Mouse (Mus musculus): Measurements from ENCODE around the gene Arid4a. TPM values are rescaled to one million over a fixed set of nuclear protein-coding genes. Genes with fewer than 3 reads are reported as not detected.
A peak's percentile ranks its signal among the peaks of the same experiment; 100 is the strongest.

Arid4a gene
- polyA plus RNA-seq, 1 experiment from 2014 or later = 29.5 TPM

DNA sequence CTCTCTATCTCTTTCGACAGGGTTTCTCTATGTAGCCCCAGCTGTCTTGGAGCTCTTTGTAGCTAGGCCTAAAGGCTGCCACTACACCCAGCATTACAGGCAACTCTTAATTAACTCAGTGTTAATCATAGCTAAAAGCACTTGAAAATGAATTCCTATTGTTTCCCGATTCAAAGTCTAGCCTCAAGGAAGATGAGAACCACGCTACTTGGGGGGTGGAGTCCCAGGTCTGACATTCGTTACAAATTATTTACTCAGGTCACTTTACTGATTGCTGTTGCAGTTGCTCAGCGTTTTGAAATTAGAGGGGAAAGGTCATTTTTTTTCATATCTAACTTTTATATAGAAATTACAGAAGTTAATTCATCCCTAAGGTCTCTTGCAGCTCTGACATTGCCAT is 119.8 kb downstream of the Arid4a start:
- 30% methylated on average over 5 of the region's 5 CpGs for WGBS
- Histone ChIP-seq H3K4me2 (ENCODE audit: low read length) (peak overlapping the region; percentile 73), H3K4me3 (ENCODE audit: control insufficient read depth in 1 of 2, insufficient read depth in 1 of 2, low read depth in 1 of 2, low read length in 2 of 2) (peak overlapping the region in 1 of 2 experiments; percentile 100; a peak in 3 of 4 replicates), H3K27ac (replicated peaks in 1 of 2; ENCODE audit: control insufficient read depth in 1 of 2, insufficient read depth in 1 of 2, low read depth in 2 of 2, low read length in 2 of 2) (no peak overlapping the region), H3K9ac (ENCODE audit: low read length) (peak overlapping the region; percentile 97), H3K36me3 (ENCODE audit: control insufficient read depth, insufficient read depth, low read length) (peaks cover 39% of the 10 kb centered on the region), H3K4me1 (ENCODE audit: control insufficient read depth in 2 of 2, insufficient read depth in 2 of 2, low read length in 2 of 2) (peaks cover 0 to 8% of the 10 kb centered on the region in 2 experiments; a peak in 2 of 4 replicates), H3K9me3 (ENCODE audit: control insufficient read depth, low read length) (no peaks in the 10 kb centered on the region), H3K27me3 (ENCODE audit: control insufficient read depth, insufficient read depth, low read length) (no peaks in the 10 kb centered on the region)
- no peak for ATAC-seq (ENCODE audit: insufficient number of reproducible peaks, insufficient read depth, low FRiP score, low read depth)

DNA sequence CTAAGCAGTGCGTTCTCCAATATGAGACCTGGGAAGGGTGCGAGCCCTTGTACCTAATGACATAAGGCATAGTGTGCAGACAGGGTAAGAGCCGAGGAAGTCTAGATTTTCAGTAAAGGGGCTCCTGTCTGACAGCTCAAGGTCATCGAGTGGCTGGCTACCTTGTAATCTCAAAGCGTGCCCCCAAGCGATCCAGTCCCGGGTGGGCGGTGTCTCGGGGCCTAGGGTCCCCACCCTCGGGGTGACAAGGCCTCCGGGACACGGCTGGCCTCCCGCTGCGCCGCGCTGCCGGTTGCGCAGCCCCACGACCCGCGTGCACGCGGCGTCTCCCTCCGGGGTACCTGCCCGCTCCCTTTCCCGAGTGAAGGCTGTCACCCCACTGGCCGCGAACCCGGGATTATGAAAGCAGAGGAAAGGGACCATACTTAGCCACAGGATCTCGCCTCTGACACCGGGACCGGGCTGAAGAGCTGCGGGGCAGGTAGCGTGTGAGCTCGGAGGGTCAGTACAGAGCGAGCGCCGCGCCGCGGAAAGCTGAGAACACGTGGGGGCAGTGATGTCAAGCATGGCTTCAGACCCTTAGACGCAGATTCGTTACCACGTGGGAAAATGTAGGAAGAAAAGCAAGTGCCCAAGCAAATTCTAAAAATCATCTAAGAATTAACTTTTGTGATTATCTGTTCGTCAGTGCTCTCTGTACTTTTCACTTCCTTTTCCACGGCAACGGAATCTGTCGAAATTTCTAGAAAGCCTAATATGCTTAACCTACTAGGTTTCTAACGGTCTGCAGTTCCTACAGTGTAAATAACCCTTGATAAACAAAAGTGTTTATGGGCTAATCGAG is 120.6 kb downstream of the Arid4a start, which contains the start of the genes Timm9 and 2700049A03Rik:
Gene Timm9 (minus strand): TSS at position 555 of the 844 bp plus-strand sequence.
Gene 2700049A03Rik (plus strand): TSS at position 719 of the 844 bp plus-strand sequence.
- Histone ChIP-seq H3K4me1 (ENCODE audit: control insufficient read depth in 2 of 2, insufficient read depth in 2 of 2, low read length in 2 of 2) (peaks cover 0 to 8% of the 10 kb centered on the region in 2 experiments; a peak in 2 of 4 replicates), H3K4me3 (ENCODE audit: control insufficient read depth in 1 of 2, insufficient read depth in 1 of 2, low read depth in 1 of 2, low read length in 2 of 2) (peak within 1 kb of the TSS; percentile 100), H3K9me3 (ENCODE audit: control insufficient read depth, low read length) (no peaks in the 10 kb centered on the region), H3K27me3 (ENCODE audit: control insufficient read depth, insufficient read depth, low read length) (no peaks in the 10 kb centered on the region), H3K4me2 (ENCODE audit: low read length) (peak within 1 kb of the TSS; percentile 94), H3K36me3 (ENCODE audit: control insufficient read depth, insufficient read depth, low read length) (peaks cover 41% of the 10 kb centered on the region), H3K9ac (ENCODE audit: low read length) (peak within 1 kb of the TSS; percentile 97), H3K27ac (replicated peaks in 1 of 2; ENCODE audit: control insufficient read depth in 1 of 2, insufficient read depth in 1 of 2, low read depth in 2 of 2, low read length in 2 of 2) (peak within 1 kb of the TSS; percentile 88 to 92)
- WGBS = under 1% methylated on average over 52 of the region's 52 CpGs
- peak; percentile 86 for ATAC-seq (ENCODE audit: insufficient number of reproducible peaks, insufficient read depth, low FRiP score, low read depth)

DNA sequence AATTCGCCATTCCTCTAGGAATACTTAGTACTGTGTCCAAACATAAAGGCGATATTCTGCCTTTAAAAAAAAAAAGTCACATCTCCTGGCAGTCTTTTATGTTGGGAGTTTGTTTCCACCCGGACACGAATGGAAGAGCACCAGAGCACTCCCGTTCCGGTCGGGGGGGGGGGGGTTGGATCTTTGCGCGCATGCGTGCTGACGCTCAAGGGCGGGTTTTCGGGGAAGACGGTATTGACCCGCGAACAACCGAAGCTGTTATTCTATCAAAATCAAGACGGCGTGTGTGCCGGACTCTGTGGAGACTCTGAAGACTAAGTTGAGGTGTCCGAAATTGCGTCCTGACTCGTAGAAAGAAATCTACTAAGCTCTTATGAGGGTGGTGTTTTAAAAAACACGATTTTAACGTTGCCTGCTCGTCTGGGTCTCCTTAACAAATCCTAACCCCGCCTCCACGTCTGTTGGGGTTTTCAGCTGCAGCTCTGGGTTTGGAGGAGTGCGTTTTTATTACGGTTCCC is 121.2 kb downstream of the Arid4a start:
- peak overlapping the region; percentile 97 for H3K9ac ChIP-seq (ENCODE audit: low read length)
- peaks cover 0 to 8% of the 10 kb centered on the region in 2 experiments; a peak in 2 of 4 replicates for H3K4me1 ChIP-seq (ENCODE audit: control insufficient read depth in 2 of 2, insufficient read depth in 2 of 2, low read length in 2 of 2)
- peaks cover 41% of the 10 kb centered on the region for H3K36me3 ChIP-seq (ENCODE audit: control insufficient read depth, insufficient read depth, low read length)
- H3K9me3 ChIP-seq (ENCODE audit: control insufficient read depth, low read length) = no peaks in the 10 kb centered on the region
- peak overlapping the region; percentile 62 to 88 for H3K27ac ChIP-seq (replicated peaks in 1 of 2; ENCODE audit: control insufficient read depth in 1 of 2, insufficient read depth in 1 of 2, low read depth in 2 of 2, low read length in 2 of 2)
- peak; percentile 60; the same call in 1 of the 2 replicates for ATAC-seq (ENCODE audit: insufficient number of reproducible peaks, insufficient read depth, low FRiP score, low read depth)
- H3K4me3 ChIP-seq (ENCODE audit: control insufficient read depth in 1 of 2, insufficient read depth in 1 of 2, low read depth in 1 of 2, low read length in 2 of 2) = peak overlapping the region; percentile 100
- peak overlapping the region; percentile 94 for H3K4me2 ChIP-seq (ENCODE audit: low read length)
- no peaks in the 10 kb centered on the region for H3K27me3 ChIP-seq (ENCODE audit: control insufficient read depth, insufficient read depth, low read length)
- under 1% methylated on average over 30 of the region's 30 CpGs for WGBS

DNA sequence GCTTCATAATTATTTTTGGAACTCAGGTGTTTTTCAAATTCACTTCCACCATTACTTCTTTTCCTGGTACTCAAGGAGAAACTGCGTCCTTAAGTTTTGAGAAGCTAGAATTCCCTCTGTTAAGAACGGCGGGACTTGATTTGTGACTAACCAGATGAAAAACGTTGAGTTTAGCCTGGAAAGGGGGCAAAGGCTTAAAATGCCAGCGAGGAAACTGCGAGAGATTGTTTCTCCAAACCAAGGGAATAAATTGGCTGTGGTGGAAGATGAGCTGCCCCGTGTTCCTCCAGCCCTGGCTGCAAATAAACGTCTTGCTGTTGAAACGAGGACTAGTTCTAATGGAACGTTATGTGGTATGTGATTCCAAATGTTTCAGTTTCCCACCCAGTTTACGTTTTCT is 121.9 kb downstream of the Arid4a start:
- no peak for ATAC-seq (ENCODE audit: insufficient number of reproducible peaks, insufficient read depth, low FRiP score, low read depth)
- peaks cover 41% of the 10 kb centered on the region for H3K36me3 ChIP-seq (ENCODE audit: control insufficient read depth, insufficient read depth, low read length)
- peaks cover 0 to 8% of the 10 kb centered on the region in 2 experiments; a peak in 2 of 4 replicates for H3K4me1 ChIP-seq (ENCODE audit: control insufficient read depth in 2 of 2, insufficient read depth in 2 of 2, low read length in 2 of 2)
- peak overlapping the region; percentile 97 for H3K9ac ChIP-seq (ENCODE audit: low read length)
- H3K27me3 ChIP-seq (ENCODE audit: control insufficient read depth, insufficient read depth, low read length) = no peaks in the 10 kb centered on the region
- 5% methylated on average over 11 of the region's 11 CpGs for WGBS
- no peak overlapping the region for H3K27ac ChIP-seq (replicated peaks in 1 of 2; ENCODE audit: control insufficient read depth in 1 of 2, insufficient read depth in 1 of 2, low read depth in 2 of 2, low read length in 2 of 2)
- H3K4me2 ChIP-seq (ENCODE audit: low read length) = peak overlapping the region; percentile 94
- H3K9me3 ChIP-seq (ENCODE audit: control insufficient read depth, low read length) = no peaks in the 10 kb centered on the region
- peak overlapping the region; percentile 49 to 100 for H3K4me3 ChIP-seq (ENCODE audit: control insufficient read depth in 1 of 2, insufficient read depth in 1 of 2, low read depth in 1 of 2, low read length in 2 of 2)

DNA sequence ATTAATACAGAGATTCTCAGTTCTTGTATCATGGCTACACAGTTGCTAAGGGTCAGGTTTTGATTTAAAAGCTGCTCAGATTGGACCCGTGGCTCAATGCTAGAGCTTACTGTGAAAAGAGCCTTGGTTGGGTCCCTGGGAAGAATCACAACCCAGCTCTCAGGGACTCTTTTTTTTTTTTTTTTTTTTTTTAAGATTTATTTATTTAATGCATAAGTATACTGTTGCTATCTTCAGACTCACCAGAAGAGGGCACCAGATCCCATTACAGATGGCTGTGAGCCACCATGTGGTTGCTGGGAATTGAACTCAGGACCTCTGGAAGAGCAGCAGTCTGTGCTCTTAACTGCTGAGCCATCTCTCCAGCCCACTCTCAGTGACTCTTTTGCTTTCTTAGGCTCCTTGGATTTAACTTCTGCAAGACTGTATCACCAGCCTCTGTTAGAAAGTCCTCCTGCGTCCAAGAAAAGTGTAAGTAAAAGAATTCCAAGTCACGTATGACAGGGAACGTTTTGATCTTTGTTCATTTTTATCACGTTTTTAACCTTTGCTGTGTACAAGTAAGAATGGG is 123.6 kb downstream of the Arid4a start:
- Histone ChIP-seq H3K9ac (ENCODE audit: low read length) (no peak overlapping the region), H3K36me3 (ENCODE audit: control insufficient read depth, insufficient read depth, low read length) (peaks cover 42% of the 10 kb centered on the region), H3K27me3 (ENCODE audit: control insufficient read depth, insufficient read depth, low read length) (no peaks in the 10 kb centered on the region), H3K4me1 (ENCODE audit: control insufficient read depth in 2 of 2, insufficient read depth in 2 of 2, low read length in 2 of 2) (peaks cover 0 to 8% of the 10 kb centered on the region in 2 experiments; a peak in 2 of 4 replicates), H3K9me3 (ENCODE audit: control insufficient read depth, low read length) (no peaks in the 10 kb centered on the region), H3K4me2 (ENCODE audit: low read length) (no peak overlapping the region), H3K27ac (replicated peaks in 1 of 2; ENCODE audit: control insufficient read depth in 1 of 2, insufficient read depth in 1 of 2, low read depth in 2 of 2, low read length in 2 of 2) (no peak overlapping the region), H3K4me3 (ENCODE audit: control insufficient read depth in 1 of 2, insufficient read depth in 1 of 2, low read depth in 1 of 2, low read length in 2 of 2) (no peak overlapping the region)
- ATAC-seq (ENCODE audit: insufficient number of reproducible peaks, insufficient read depth, low FRiP score, low read depth) = no peak
- 77% methylated on average over 5 of the region's 5 CpGs for WGBS

DNA sequence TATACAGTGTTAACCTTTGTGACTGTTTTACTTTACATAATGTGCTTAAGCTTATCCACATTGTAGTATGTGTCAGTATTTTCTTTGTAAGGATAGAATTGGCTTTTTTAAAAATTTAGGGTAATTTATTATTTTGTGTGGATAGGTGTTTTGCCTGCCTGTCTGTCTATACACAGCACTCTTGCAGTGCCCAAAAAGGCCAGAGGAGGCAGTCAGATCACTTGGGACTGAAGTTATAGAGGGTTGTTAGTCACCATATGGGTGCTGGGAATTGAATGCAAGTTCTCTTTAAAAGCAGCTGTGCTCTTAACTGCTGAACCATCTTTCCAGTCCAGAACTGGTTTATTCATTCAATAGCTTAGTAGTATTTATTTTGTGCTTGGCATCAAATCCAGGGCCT is 125.4 kb downstream of the Arid4a start:
- Histone ChIP-seq H3K9me3 (ENCODE audit: control insufficient read depth, low read length) (no peaks in the 10 kb centered on the region), H3K27ac (replicated peaks in 1 of 2; ENCODE audit: control insufficient read depth in 1 of 2, insufficient read depth in 1 of 2, low read depth in 2 of 2, low read length in 2 of 2) (no peak overlapping the region), H3K27me3 (ENCODE audit: control insufficient read depth, insufficient read depth, low read length) (no peaks in the 10 kb centered on the region), H3K36me3 (ENCODE audit: control insufficient read depth, insufficient read depth, low read length) (peaks cover 60% of the 10 kb centered on the region), H3K4me2 (ENCODE audit: low read length) (no peak overlapping the region), H3K4me1 (ENCODE audit: control insufficient read depth in 2 of 2, insufficient read depth in 2 of 2, low read length in 2 of 2) (peaks cover 0 to 8% of the 10 kb centered on the region in 2 experiments; a peak in 2 of 4 replicates), H3K4me3 (ENCODE audit: control insufficient read depth in 1 of 2, insufficient read depth in 1 of 2, low read depth in 1 of 2, low read length in 2 of 2) (no peak overlapping the region), H3K9ac (ENCODE audit: low read length) (no peak overlapping the region)
- ATAC-seq (ENCODE audit: insufficient number of reproducible peaks, insufficient read depth, low FRiP score, low read depth) = no peak

DNA sequence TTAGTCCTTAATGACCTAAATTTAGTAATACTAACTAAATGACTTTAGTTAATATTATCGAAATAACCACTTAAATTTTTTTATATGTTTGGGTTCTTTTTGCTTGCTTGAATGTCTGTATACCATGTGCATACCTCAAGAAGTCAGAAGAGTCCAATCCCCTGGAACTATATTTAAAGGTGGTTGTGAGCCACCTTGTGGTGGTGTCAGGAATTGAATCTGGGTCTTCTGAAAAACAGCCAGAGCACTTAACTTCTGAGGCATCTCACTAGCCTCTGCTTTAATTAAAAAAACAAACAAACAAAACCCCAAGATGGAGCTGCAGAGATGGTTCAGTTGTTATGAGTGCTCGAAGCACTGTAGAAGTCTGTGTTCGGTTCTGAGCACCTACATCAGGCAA is 131.9 kb downstream of the Arid4a start:
- peaks cover 86% of the 10 kb centered on the region for H3K36me3 ChIP-seq (ENCODE audit: control insufficient read depth, insufficient read depth, low read length)
- no peaks in the 10 kb centered on the region for H3K9me3 ChIP-seq (ENCODE audit: control insufficient read depth, low read length)
- H3K4me1 ChIP-seq (ENCODE audit: control insufficient read depth in 2 of 2, insufficient read depth in 2 of 2, low read length in 2 of 2) = no peaks in the 10 kb centered on the region
- H3K4me3 ChIP-seq (ENCODE audit: control insufficient read depth in 1 of 2, insufficient read depth in 1 of 2, low read depth in 1 of 2, low read length in 2 of 2) = no peak overlapping the region
- 64% methylated on average over 3 of the region's 3 CpGs for WGBS
- ATAC-seq (ENCODE audit: insufficient number of reproducible peaks, insufficient read depth, low FRiP score, low read depth) = no peak
- H3K27ac ChIP-seq (replicated peaks in 1 of 2; ENCODE audit: control insufficient read depth in 1 of 2, insufficient read depth in 1 of 2, low read depth in 2 of 2, low read length in 2 of 2) = no peak overlapping the region
- H3K9ac ChIP-seq (ENCODE audit: low read length) = no peak overlapping the region
- no peaks in the 10 kb centered on the region for H3K27me3 ChIP-seq (ENCODE audit: control insufficient read depth, insufficient read depth, low read length)
- no peak overlapping the region for H3K4me2 ChIP-seq (ENCODE audit: low read length)

All from heart, embryonic 14.5 days (tissue).